Mouse (Mus musculus) kidney, postnatal 0 days (tissue): ENCODE results near the gene Cntnap1. TPM values are rescaled to one million over a fixed set of nuclear protein-coding genes. Genes with fewer than 3 reads are reported as not detected.

ENCODE experiments used
- ATAC-seq: fragments of 200-750 bp; cut with Nextera tagmentation; replicated peaks from 2 replicates; pipeline ENCODE4 v1.8.0; 2017; ENCODE audit warnings: low read depth, moderate number of reproducible peaks, moderate TSS enrichment, moderate library complexity; ENCODE audit not compliant: low FRiP score
- DNase-seq: peaks from one replicate; pipeline ENCODE4 v3.0.0-alpha.2; 2016; ENCODE audit warnings: low spot score
- H3K27ac ChIP-seq: fragments of 300-500 bp; sonication (generic); 2 replicates; pipeline ENCODE4 v1.5.1; 2014; ENCODE audit warnings: mild to moderate bottlenecking
- H3K27me3 ChIP-seq: fragments of 300-500 bp; sonication (generic); 2 replicates; pipeline ENCODE4 v1.6.1; 2014; ENCODE audit warnings: low read length, mixed read lengths; ENCODE audit not compliant: insufficient read depth
- H3K36me3 ChIP-seq: fragments of 300-500 bp; sonication (generic); 2 replicates; pipeline ENCODE4 v1.6.1; 2014; ENCODE audit warnings: low read length, mixed read lengths; ENCODE audit not compliant: insufficient read depth
- H3K4me1 ChIP-seq: fragments of 300-500 bp; sonication (generic); replicated peaks from 2 replicates; pipeline ENCODE4 v1.6.1; 2014; ENCODE audit warnings: antibody characterized with exemption, low read length, mixed read lengths; ENCODE audit not compliant: insufficient read depth
- H3K4me2 ChIP-seq: fragments of 300-500 bp; sonication (generic); 2 replicates; pipeline ENCODE4 v1.6.1; 2014; ENCODE audit warnings: mild to moderate bottlenecking, low read length, moderate library complexity, mixed read lengths
- H3K4me3 ChIP-seq: fragments of 300-500 bp; sonication (generic); replicated peaks from 2 replicates; pipeline ENCODE4 v1.5.1; 2014; ENCODE audit warnings: low read depth, low read length
- H3K9ac ChIP-seq: fragments of 300-500 bp; sonication (generic); 2 replicates; pipeline ENCODE4 v1.6.1; 2014; ENCODE audit warnings: low read depth, low read length
- H3K9me3 ChIP-seq: fragments of 300-500 bp; sonication (generic); replicated peaks from 2 replicates; pipeline ENCODE4 v1.6.1; 2016; ENCODE audit warnings: low read length, inconsistent platforms, mixed read lengths
- CTCF ChIP-seq: IDR thresholded peaks from 2 replicates; pipeline ENCODE4 v1.5.1; 2016; ENCODE audit warnings: antibody characterized with exemption, low read depth, mild to moderate bottlenecking, moderate library complexity
- WGBS: fragments of 180-500 bp; shearing (Covaris S2); extraction: QIAGEN DNeasy Blood & Tissue Kit; methylation state at CpG from one replicate; pipeline ENCODE4 v1.1.7; 2014; 5-methylcytosine and 5-hydroxymethylcytosine counted together
- polyA plus RNA-seq: library from polyadenylated mRNA; unstranded; fragments of >200 nt; fragmentation: Nextera tagmentation; extraction: Ambion mirVana; gene quantifications from 2 replicates; pipeline ENCODE4 v1.2.1, GENCODE M21; 2015

Cntnap1 gene
- polyA plus RNA-seq, 1 experiment from 2014 or later, result 0.78 TPM

DNA sequence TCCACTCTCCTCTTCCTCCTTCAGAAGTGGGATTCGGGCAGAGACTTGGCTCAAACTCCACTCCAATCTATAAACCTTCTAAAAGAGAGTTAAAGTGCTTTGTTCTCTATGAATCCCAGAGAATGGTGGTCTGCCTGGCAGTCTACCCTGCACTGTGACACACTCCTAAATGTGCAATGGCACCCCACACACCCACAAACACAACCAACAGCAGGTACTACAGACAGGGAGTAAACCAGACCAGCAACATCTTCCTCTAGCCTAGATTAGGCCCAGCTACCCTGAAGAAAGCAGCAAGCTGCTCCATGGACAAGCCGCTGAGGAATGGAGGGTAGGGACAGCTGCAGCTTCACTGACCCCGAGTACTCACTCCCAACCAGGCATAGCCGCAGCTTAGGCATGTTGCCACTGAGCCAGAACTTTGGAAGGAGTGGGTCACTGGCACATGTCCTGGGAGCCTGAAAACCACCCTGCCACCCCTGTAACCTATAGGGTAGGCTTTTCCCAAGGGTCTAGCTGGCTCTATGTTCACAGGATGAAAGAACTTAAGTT, 21.7 kb downstream of the Cntnap1 start:
- Histone ChIP-seq H3K4me3 (no peak overlapping the region), H3K27ac (no peak overlapping the region; the same call in 1 of the 2 replicates), H3K4me1 (0 out of 2 replicates have a peak, but pooled peaks cover 20% of the 10 kb centered on the region), H3K27me3 (no peaks in the 10 kb centered on the region), H3K9me3 (no peaks in the 10 kb centered on the region), H3K9ac (no peak overlapping the region), H3K36me3 (peaks cover 34% of the 10 kb centered on the region), H3K4me2 (no peak overlapping the region)
- WGBS, result 73% methylated on average over 4 of the region's 4 CpGs
- ATAC-seq (no peak), DNase-seq (no peak)
- TF ChIP-seq CTCF, result no peak

DNA sequence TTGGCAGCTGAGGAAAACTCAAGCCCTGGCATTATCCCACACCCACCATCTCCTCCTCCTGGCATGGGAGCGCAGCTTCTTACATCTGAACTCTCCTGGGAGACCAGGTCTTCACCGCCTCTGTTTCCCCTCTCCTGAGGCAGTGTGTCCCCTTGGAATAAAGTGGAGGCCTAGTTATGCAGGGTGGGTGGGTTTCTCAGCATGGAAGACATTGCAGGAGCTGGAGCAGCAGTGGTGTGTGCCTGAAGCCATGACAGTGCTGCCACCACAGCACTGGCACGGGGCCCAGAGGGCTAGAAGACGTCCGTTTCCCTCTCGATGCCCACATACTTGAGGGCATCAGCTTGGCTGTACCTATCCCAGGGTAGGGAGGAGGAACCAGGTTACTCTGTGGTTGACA, 22.3 kb downstream of the Cntnap1 start:
- DNase-seq, result no peak
- H3K9ac ChIP-seq, result no peak overlapping the region
- no peak for TF ChIP-seq CTCF
- H3K9me3 ChIP-seq, result no peaks in the 10 kb centered on the region
- H3K27me3 ChIP-seq, result no peaks in the 10 kb centered on the region
- H3K4me1 ChIP-seq, result 0 out of 2 replicates have a peak, but pooled peaks cover 20% of the 10 kb centered on the region
- H3K27ac ChIP-seq, result no peak overlapping the region
- H3K36me3 ChIP-seq, result peaks cover 39% of the 10 kb centered on the region
- WGBS, result 89% methylated on average over 6 of the region's 6 CpGs
- H3K4me2 ChIP-seq, result no peak overlapping the region
- no peak overlapping the region for H3K4me3 ChIP-seq
- no peak for ATAC-seq

DNA sequence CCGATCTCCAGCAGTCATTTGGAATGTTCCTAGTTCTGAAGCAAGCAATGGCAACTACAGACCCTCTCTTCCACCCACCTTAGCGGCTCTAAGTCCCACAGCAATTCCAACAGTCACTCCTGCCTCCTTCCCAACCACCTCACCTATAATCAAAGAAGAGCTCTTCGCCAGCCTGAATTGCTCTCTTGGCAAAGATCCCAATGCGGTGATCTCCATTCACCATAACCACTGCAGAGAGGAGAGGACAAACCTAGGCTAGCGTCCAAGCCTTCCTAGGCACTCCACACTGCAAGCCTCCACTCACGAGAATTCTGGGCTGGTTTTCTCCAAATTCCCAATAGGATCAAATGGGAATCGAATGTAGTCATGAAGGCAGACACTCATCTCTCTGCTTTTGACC, 22.8 kb downstream of the Cntnap1 start:
- Histone ChIP-seq H3K4me2 (no peak overlapping the region), H3K9me3 (no peaks in the 10 kb centered on the region), H3K36me3 (peaks cover 43% of the 10 kb centered on the region), H3K27ac (no peak overlapping the region), H3K4me3 (no peak overlapping the region), H3K4me1 (0 out of 2 replicates have a peak, but pooled peaks cover 20% of the 10 kb centered on the region), H3K27me3 (no peaks in the 10 kb centered on the region), H3K9ac (no peak overlapping the region)
- TF ChIP-seq CTCF, result no peak
- no peak for DNase-seq
- WGBS, result 94% methylated on average over 7 of the region's 7 CpGs
- no peak for ATAC-seq

GRCm38 (mm10) chr11:101194137-101194536, 23.8 kb downstream of the Cntnap1 start:
- DNase-seq (no peak), ATAC-seq (no peak)
- Histone ChIP-seq H3K27ac (no peak overlapping the region), H3K4me1 (0 out of 2 replicates have a peak, but pooled peaks cover 15% of the 10 kb centered on the region), H3K9ac (no peak overlapping the region), H3K27me3 (no peaks in the 10 kb centered on the region), H3K9me3 (no peaks in the 10 kb centered on the region), H3K36me3 (peaks cover 54% of the 10 kb centered on the region), H3K4me2 (no peak overlapping the region), H3K4me3 (no peak overlapping the region)
- whole genome bisulfite sequencing, result 69% methylated on average over 5 of the region's 5 CpGs
- TF ChIP-seq CTCF, result no peak

GRCm38 (mm10) chr11:101194643-101195042, 24.3 kb downstream of the Cntnap1 start:
- no peak for TF ChIP-seq CTCF
- peaks cover 59% of the 10 kb centered on the region for H3K36me3 ChIP-seq
- no peak overlapping the region for H3K9ac ChIP-seq
- ATAC-seq (no peak), DNase-seq (no peak)
- H3K4me2 ChIP-seq, result no peak overlapping the region
- no peaks in the 10 kb centered on the region for H3K9me3 ChIP-seq
- 0 out of 2 replicates have a peak, but pooled peaks cover 14% of the 10 kb centered on the region for H3K4me1 ChIP-seq
- no peak overlapping the region for H3K4me3 ChIP-seq
- H3K27me3 ChIP-seq, result no peaks in the 10 kb centered on the region
- H3K27ac ChIP-seq, result no peak overlapping the region
- WGBS, result 73% methylated on average over 6 of the region's 6 CpGs

GRCm38 (mm10) chr11:101195101-101195500, 24.8 kb downstream of the Cntnap1 start:
- Histone ChIP-seq H3K4me2 (no peak overlapping the region), H3K27me3 (no peaks in the 10 kb centered on the region), H3K4me1 (0 out of 2 replicates have a peak, but pooled peaks cover 14% of the 10 kb centered on the region), H3K27ac (no peak overlapping the region), H3K4me3 (no peak overlapping the region), H3K9ac (no peak overlapping the region), H3K9me3 (no peaks in the 10 kb centered on the region), H3K36me3 (peaks cover 63% of the 10 kb centered on the region)
- ATAC-seq (no peak), DNase-seq (no peak)
- no peak for TF ChIP-seq CTCF
- WGBS, result 64% methylated on average over 1 of the region's 1 CpGs

DNA sequence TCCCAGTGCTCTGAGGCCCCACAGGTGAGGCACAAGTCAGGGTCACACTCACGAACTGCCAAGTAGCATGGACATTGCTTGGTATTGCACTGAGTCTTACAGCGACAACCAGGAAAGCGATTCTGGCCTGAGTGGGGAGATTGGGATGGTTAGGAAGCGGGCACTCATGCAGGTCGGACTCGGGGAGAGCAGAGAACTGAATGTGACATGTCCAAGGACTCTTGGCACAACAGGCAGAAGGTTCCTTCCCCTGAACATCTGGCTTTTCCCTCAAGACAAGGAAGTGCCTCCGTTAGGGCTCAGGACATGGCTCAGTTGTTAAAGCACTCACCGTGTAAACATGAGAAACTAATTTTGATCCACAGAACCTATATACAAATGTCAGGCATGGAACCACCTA, 25.2 kb downstream of the Cntnap1 start:
- 84% methylated on average over 8 of the region's 8 CpGs for WGBS
- H3K9ac ChIP-seq, result no peak overlapping the region
- no peak overlapping the region for H3K27ac ChIP-seq
- TF ChIP-seq CTCF, result no peak
- H3K4me3 ChIP-seq, result no peak overlapping the region
- H3K4me2 ChIP-seq, result no peak overlapping the region
- peaks cover 68% of the 10 kb centered on the region for H3K36me3 ChIP-seq
- no peaks in the 10 kb centered on the region for H3K27me3 ChIP-seq
- H3K9me3 ChIP-seq, result no peaks in the 10 kb centered on the region
- DNase-seq, result no peak
- no peak for ATAC-seq
- H3K4me1 ChIP-seq, result 0 out of 2 replicates have a peak, but pooled peaks cover 11% of the 10 kb centered on the region
